Mouse (Mus musculus) limb, embryonic 14.5 days (tissue): ENCODE results near the gene Chst5. TPM values are rescaled to one million over a fixed set of nuclear protein-coding genes. Genes with fewer than 3 reads are reported as not detected.
A peak's percentile ranks its signal among the peaks of the same experiment; 100 is the strongest.

Experiments
- ATAC-seq: fragments of 200-750 bp; cut with Nextera tagmentation; 2 replicates; pipeline ENCODE4 v1.8.0; 2017; ENCODE audit warnings: low read depth, moderate number of reproducible peaks, moderate TSS enrichment; ENCODE audit not compliant: low FRiP score
- DNase-seq: peaks from one replicate; pipeline ENCODE4 v3.0.0-alpha.2; 2015; ENCODE audit warnings: low spot score
- H3K27ac ChIP-seq: fragments of 300-500 bp; sonication (generic); replicated peaks from 2 replicates; pipeline ENCODE4 v1.5.1; 2014; ENCODE audit warnings: low read depth, mild to moderate bottlenecking, low read length, moderate library complexity, mixed read lengths
- H3K27me3 ChIP-seq: fragments of 300-500 bp; sonication (generic); 2 replicates; pipeline ENCODE4 v1.6.1; 2014; ENCODE audit warnings: low read length, mixed read lengths; ENCODE audit not compliant: control insufficient read depth, insufficient read depth
- H3K36me3 ChIP-seq: fragments of 300-500 bp; sonication (generic); 2 replicates; pipeline ENCODE4 v1.6.1; 2014; ENCODE audit warnings: mild to moderate bottlenecking, low read length, moderate library complexity, mixed read lengths; ENCODE audit not compliant: control insufficient read depth, insufficient read depth
- H3K4me1 ChIP-seq: fragments of 300-500 bp; sonication (generic); 2 replicates; pipeline ENCODE4 v1.6.1; 2014; ENCODE audit warnings: antibody characterized with exemption, low read length, mixed read lengths; ENCODE audit not compliant: control insufficient read depth, insufficient read depth
- H3K4me2 ChIP-seq: fragments of 300-500 bp; sonication (generic); replicated peaks from 2 replicates; pipeline ENCODE4 v1.6.1; 2014; ENCODE audit warnings: low read depth, mild to moderate bottlenecking, low read length, moderate library complexity; ENCODE audit not compliant: severe bottlenecking
- H3K4me3 ChIP-seq: fragments of 300-500 bp; sonication (generic); replicated peaks from 2 replicates; pipeline ENCODE4 v1.5.1; 2014; ENCODE audit warnings: low read length
- H3K9ac ChIP-seq: fragments of 300-500 bp; sonication (generic); 2 replicates; pipeline ENCODE4 v1.6.1; 2014; ENCODE audit warnings: mild to moderate bottlenecking, low read depth, low read length, moderate library complexity; ENCODE audit not compliant: severe bottlenecking
- H3K9me3 ChIP-seq: fragments of 300-500 bp; sonication (generic); 2 replicates; pipeline ENCODE4 v1.6.1; 2016; ENCODE audit warnings: low read length; ENCODE audit not compliant: control insufficient read depth
- POLR2A ChIP-seq: fragments of 200-500 bp; IDR thresholded peaks from 2 replicates; pipeline ENCODE4 v1.8.0; 2012; ENCODE audit warnings: inconsistent platforms, mild to moderate bottlenecking, moderate library complexity, borderline replicate concordance; ENCODE audit not compliant: insufficient read depth, insufficient read length; ENCODE audit errors: extremely low read depth
- WGBS: fragments of 180-500 bp; shearing (Covaris S2); extraction: QIAGEN DNeasy Blood & Tissue Kit; methylation state at CpG from one replicate; pipeline ENCODE4 v1.1.7; 2014; 5-methylcytosine and 5-hydroxymethylcytosine counted together
- polyA plus RNA-seq, 2 experiments: library from polyadenylated mRNA; depleted of rRNA in 1 of 2; stranded (reverse) in 1 of 2; unstranded in 1 of 2; fragments of >200 nt; fragmentation: Nextera tagmentation in 1 of 2; extraction: Ambion mirVana in 1 of 2; gene quantifications; 2 replicates each; pipeline versions ENCODE4 v1.2.1 to v1.2.3; 2012 to 2014

The Chst5 gene
- polyA plus RNA-seq, 2 experiments: 11.7 to 12.2 TPM

DNA sequence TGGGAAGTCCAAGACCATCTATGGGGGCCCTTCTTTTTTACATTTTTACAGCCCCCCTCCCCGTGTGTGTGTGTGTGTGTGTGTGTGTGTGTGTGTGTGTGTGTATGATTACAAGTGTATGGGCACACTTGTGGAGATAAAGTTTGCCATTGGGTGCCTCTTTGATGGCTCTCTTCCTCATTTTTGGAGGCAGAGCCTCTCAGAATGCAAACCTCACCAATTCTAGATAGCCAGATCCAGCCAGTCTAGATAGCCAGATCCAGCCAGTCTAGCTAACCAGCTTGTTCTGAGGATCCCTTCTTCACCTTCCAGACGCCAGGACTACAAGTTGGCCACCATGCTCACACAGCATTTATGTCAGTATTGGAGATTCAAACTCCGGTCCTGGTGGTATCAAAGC lies 39.0 kb downstream of the Chst5 start:
- no peak for TF ChIP-seq POLR2A
- no peak overlapping the region for H3K4me3 ChIP-seq
- no peaks in the 10 kb centered on the region for H3K9me3 ChIP-seq
- H3K4me2 ChIP-seq: no peak overlapping the region
- peaks cover 8% of the 10 kb centered on the region; the same call in 1 of the 2 replicates for H3K4me1 ChIP-seq
- no peak overlapping the region for H3K27ac ChIP-seq
- 90% methylated on average over 3 of the region's 3 CpGs for WGBS
- ATAC-seq (no peak), DNase-seq (no peak)
- no peak overlapping the region for H3K9ac ChIP-seq
- no peaks in the 10 kb centered on the region; the same call in 1 of the 2 replicates for H3K36me3 ChIP-seq
- no peaks in the 10 kb centered on the region for H3K27me3 ChIP-seq

DNA sequence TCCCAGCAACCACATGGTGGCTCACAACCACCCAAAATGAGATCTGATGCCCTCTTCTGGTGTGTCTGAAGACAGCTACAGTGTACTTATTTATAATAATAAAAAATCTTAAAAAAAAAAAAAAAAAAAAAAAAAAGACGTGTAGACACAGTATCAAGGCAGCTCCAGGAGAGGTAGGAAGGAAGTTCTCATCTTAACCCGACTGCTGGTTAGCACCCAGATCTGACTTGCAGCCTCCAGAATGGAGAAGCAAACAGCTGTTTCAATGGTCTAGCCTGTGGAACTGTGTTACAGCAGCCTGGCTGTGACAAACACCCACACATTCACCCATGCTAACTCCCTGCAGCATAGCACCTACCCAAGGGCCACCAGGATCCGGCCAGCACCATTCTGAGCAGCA lies 39.9 kb downstream of the Chst5 start:
- no peaks in the 10 kb centered on the region for H3K27me3 ChIP-seq
- H3K9me3 ChIP-seq: no peaks in the 10 kb centered on the region
- no peak for ATAC-seq
- 85% methylated on average over 3 of the region's 3 CpGs for WGBS
- H3K4me2 ChIP-seq: no peak overlapping the region
- no peak overlapping the region for H3K4me3 ChIP-seq
- no peak overlapping the region for H3K9ac ChIP-seq
- TF ChIP-seq POLR2A: no peak
- no peak overlapping the region for H3K27ac ChIP-seq
- no peak for DNase-seq
- peaks cover 9% of the 10 kb centered on the region for H3K36me3 ChIP-seq
- H3K4me1 ChIP-seq: peaks cover 3% of the 10 kb centered on the region; the same call in 1 of the 2 replicates

DNA sequence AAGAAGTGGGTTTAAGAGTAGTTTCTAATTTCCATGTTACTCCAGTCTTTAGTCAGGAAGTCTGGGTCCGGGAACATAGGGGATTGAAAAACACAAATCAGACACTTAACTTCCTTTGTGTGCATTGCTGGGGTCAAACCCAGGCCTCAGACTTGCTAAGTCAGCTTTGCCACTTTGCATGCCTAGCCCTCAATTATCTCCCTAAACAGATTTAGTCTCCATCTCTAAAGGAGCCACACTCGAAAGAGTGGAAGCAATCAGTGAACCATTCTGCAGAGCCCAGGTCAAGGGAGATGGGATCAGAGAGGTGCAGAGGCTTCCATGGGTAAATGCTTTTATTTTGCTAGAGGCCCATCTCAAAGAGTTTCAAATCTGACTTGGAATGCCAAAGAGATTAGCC lies 41.6 kb downstream of the Chst5 start:
- ATAC-seq: no peak
- TF ChIP-seq POLR2A: no peak

DNA sequence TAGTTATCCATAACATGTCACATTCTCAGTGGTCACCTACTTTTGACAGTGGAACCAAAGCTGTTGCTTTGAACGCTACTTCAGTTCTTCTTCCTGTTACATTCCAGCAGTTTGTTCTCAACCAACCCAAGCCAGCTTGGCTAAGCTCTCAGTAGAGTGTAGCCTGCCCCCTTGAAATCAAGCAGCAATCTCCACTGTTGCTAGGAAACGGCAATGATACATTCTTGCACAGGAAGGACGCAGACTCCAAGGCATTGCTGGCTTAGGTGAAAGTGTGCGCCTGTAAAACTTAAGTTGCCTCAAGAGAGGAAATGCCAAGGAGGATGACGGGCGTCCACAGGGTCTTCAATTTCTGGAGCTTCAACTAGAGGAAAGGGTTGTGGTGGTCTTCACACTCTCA lies 44.4 kb downstream of the Chst5 start:
- Histone ChIP-seq H3K4me2 (no peak overlapping the region), H3K4me1 (no peaks in the 10 kb centered on the region), H3K4me3 (no peak overlapping the region), H3K9ac (no peak overlapping the region), H3K36me3 (peaks cover 20% of the 10 kb centered on the region), H3K27ac (no peak overlapping the region), H3K27me3 (no peaks in the 10 kb centered on the region), H3K9me3 (no peaks in the 10 kb centered on the region)
- DNase-seq (no peak), ATAC-seq (peak; percentile 30; the same call in 1 of the 2 replicates)
- no peak for TF ChIP-seq POLR2A
- 76% methylated on average over 6 of the region's 6 CpGs for WGBS

More for the DNA sequence above, 41.6 kb downstream of the Chst5 start:
- H3K9me3 ChIP-seq: no peaks in the 10 kb centered on the region
- H3K4me3 ChIP-seq: no peak overlapping the region
- no peak overlapping the region for H3K9ac ChIP-seq
- no peaks in the 10 kb centered on the region for H3K4me1 ChIP-seq
- H3K27me3 ChIP-seq: no peaks in the 10 kb centered on the region
- no peak overlapping the region for H3K27ac ChIP-seq
- no peak for DNase-seq
- 66% methylated on average over 2 of the region's 2 CpGs for WGBS
- H3K36me3 ChIP-seq: peaks cover 20% of the 10 kb centered on the region
- no peak overlapping the region for H3K4me2 ChIP-seq

DNA sequence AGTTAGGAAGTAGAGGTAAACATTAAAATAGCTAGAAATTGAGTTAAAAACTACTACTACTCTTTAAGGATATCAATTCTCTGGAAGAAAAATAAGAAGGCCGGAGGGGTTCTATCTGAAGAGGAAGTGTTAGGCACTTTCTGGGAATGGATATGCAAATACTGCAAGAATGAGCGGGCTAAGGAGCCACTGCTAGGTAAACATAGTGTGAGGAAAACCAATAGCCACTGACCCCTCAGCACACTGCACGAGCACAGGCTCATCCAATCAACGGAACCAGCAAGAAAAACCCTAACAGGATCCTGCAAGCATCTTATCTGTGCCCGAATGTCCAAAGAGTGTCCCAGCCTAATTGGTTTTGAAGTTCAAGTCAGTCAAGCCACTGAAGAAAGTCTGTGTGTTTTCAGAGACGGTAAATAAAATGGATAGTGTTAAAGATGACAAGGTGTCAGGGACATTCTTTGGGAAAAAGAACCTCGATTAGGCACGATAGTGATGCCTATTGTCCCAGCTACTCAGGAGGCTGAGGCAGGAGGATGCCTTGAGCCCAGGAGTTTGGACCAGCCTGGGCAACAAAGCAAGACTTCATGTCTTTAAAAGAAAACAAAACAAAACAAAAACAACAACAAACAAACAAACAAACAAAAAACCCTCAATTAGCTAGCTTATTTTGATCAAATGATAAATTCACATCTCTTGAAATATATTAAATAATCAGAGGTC lies 45.0 kb downstream of the Chst5 start:
- no peaks in the 10 kb centered on the region for H3K27me3 ChIP-seq
- WGBS: 95% methylated on average over 8 of the region's 8 CpGs
- no peak overlapping the region for H3K27ac ChIP-seq
- H3K4me1 ChIP-seq: no peaks in the 10 kb centered on the region
- no peak overlapping the region for H3K4me3 ChIP-seq
- H3K9me3 ChIP-seq: no peaks in the 10 kb centered on the region
- no peak overlapping the region for H3K4me2 ChIP-seq
- peaks cover 20% of the 10 kb centered on the region for H3K36me3 ChIP-seq
- H3K9ac ChIP-seq: no peak overlapping the region
- ATAC-seq (no peak), DNase-seq (no peak)
- no peak for TF ChIP-seq POLR2A
